Mouse (Mus musculus) ovary, adult 10 weeks (tissue): Measurements from ENCODE around the gene Kif18b. TPM values are rescaled to one million over a fixed set of nuclear protein-coding genes. Genes with fewer than 3 reads are reported as not detected.

Experiments
- polyA plus RNA-seq: library from polyadenylated mRNA; stranded (reverse); fragments of 350-450 nt; fragmentation: Illumina TruSeq; extraction: RNeasy Lipid Tissue Mini Kit (QIAGEN cat#74804); gene quantifications from one replicate; pipeline ENCODE4 v1.2.3, GENCODE M21; 2014

Gene Kif18b
- polyA plus RNA-seq, result 0.77 TPM

DNA sequence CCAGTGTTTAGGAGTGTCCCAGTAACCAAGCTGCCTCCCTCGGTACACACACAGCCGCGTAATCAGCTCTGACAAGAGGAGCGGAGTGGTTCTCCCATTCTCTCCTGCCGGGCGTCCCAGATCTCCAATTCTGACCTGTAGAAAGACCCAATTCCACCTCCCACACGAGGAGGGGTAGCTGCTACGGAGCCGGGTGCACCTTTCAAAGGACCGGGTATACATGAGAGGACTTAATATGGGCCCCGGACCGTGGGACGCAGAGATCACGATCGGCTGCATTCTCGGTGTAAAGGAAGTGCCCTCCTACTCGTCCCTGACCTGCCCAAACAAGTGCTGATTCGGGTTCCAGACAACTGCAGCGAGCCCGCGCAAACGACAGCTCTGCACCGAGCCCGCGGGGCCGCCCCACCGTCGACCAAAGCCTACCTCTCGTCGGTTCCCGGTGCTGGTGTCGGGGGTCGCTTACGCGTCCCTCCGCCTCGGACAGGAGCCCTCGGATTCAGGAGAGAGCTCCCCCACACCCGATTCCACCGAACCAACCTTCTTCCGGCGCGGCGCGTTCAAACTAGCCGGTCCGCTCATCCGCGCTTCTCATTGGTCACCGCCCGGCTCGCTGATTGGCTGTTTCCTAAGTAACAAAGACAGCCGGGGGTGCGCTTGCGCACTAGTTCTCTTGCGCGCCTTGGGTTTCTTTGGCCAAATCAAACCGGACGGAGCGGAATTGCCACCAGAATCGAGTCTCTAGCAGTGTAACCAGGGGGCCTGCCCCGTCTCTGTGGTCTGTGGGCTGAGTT lies at the start of gene Kif18b:
TSS of gene Kif18b (minus strand) at position 568 of the 794 bp plus-strand sequence.

GRCm38 (mm10) chr11:102946265-102946991 lies 21.5 kb upstream of the Kif18b start, which contains the start of gene C1ql1:
C1ql1 (minus strand) TSS chr11:102946688.

GRCm38 (mm10) chr11:102900763-102901162 lies 24.2 kb downstream of the Kif18b start, which contains the start of gene Gfap:
Gfap (minus strand) TSS chr11:102900912.

GRCm38 (mm10) chr11:102884616-102885219 lies 40.2 kb downstream of the Kif18b start, which contains the start of gene Fam187a:
Fam187a (plus strand) TSS chr11:102885169.

GRCm38 (mm10) chr11:102880585-102881313 lies 44.2 kb downstream of the Kif18b start, which contains the start of the genes Eftud2 and Ccdc103:
Eftud2 (minus strand) TSS chr11:102880985.
Ccdc103 (plus strand) TSS chr11:102881204.

Other genes starting within 250 kb of the Kif18b start
- gene Ccdc43, start 227.3 kb downstream of the Kif18b start, polyA plus RNA-seq, result 58.4 TPM
- not detected for gene Adam11, start 163.7 kb downstream of the Kif18b start, polyA plus RNA-seq
- 20.8 TPM for gene Gjc1, start 105.4 kb downstream of the Kif18b start, polyA plus RNA-seq
- gene Higd1b, start 89.3 kb downstream of the Kif18b start, polyA plus RNA-seq, result not detected
- 43.2 TPM for gene Eftud2, start 44.1 kb downstream of the Kif18b start, polyA plus RNA-seq
- gene Ccdc103, start 43.9 kb downstream of the Kif18b start, polyA plus RNA-seq, result 1.8 TPM
- not detected for gene Fam187a, start 40.0 kb downstream of the Kif18b start, polyA plus RNA-seq
- gene Gfap, start 24.2 kb downstream of the Kif18b start, polyA plus RNA-seq, result not detected
- not detected for gene C1ql1, start 21.6 kb upstream of the Kif18b start, polyA plus RNA-seq
- gene Nmt1, start 103.1 kb upstream of the Kif18b start, polyA plus RNA-seq, result 10.2 TPM
- gene Dcakd, start 103.2 kb upstream of the Kif18b start, polyA plus RNA-seq, result 10.7 TPM
- not detected for gene Plcd3, start 176.5 kb upstream of the Kif18b start, polyA plus RNA-seq
- not detected for gene Acbd4, start 176.6 kb upstream of the Kif18b start, polyA plus RNA-seq
- 60.1 TPM for gene Hexim1, start 191.1 kb upstream of the Kif18b start, polyA plus RNA-seq
- gene Hexim2, start 207.3 kb upstream of the Kif18b start, polyA plus RNA-seq, result 3.1 TPM
- not detected for gene Fmnl1, start 246.0 kb upstream of the Kif18b start, polyA plus RNA-seq